Mouse (Mus musculus) C2C12 (cell line): Measurements from ENCODE around the gene Serpina3f.

Experiments
- CTCF ChIP-seq: IDR thresholded peaks from one replicate; pipeline ENCODE4 v1.5.1; 2011; ENCODE audit not compliant: control insufficient read depth, insufficient read depth, insufficient read length
- MAX ChIP-seq: IDR thresholded peaks from one replicate; pipeline ENCODE4 v1.6.1; 2011; ENCODE audit warnings: mild to moderate bottlenecking, control low read depth
- MYOD1 ChIP-seq: IDR thresholded peaks from one replicate; pipeline ENCODE4 v1.6.1; 2011; ENCODE audit warnings: low read depth; ENCODE audit not compliant: control insufficient read depth, insufficient read length
- MYOG ChIP-seq: IDR thresholded peaks from one replicate; pipeline ENCODE4 v1.6.1; 2011; ENCODE audit not compliant: control insufficient read depth, insufficient read length; ENCODE audit errors: extremely low read depth
- USF1 ChIP-seq: IDR thresholded peaks from one replicate; pipeline ENCODE4 v1.6.1; 2011; ENCODE audit warnings: low read depth, mild to moderate bottlenecking, control low read depth, moderate library complexity

GRCm38 (mm10) chr12:104247553-104248002, 33.2 kb downstream of the Serpina3f start:
- TF ChIP-seq CTCF, result no peak
- no peak for TF ChIP-seq MAX
- no peak for TF ChIP-seq MYOD1
- no peak for TF ChIP-seq USF1
- TF ChIP-seq MYOG, result no peak
